Mouse (Mus musculus) bone marrow, adult 2 months (tissue): ENCODE results near the gene Nr1h2.

Experiments used
- CTCF ChIP-seq: fragments of 200-500 bp; IDR thresholded peaks from 2 replicates; pipeline ENCODE4 v1.5.1; 2011; ENCODE audit warnings: low read length, control low read depth; ENCODE audit not compliant: control insufficient read depth, insufficient read depth
- POLR2A ChIP-seq: fragments of 200-500 bp; IDR thresholded peaks from 2 replicates; pipeline ENCODE4 v1.6.1; 2011; ENCODE audit warnings: low read depth, mild to moderate bottlenecking, control low read depth, low read length, borderline replicate concordance; ENCODE audit not compliant: control insufficient read depth

- TF ChIP-seq CTCF (no peak), POLR2A (no peak)
Observed at GRCm38 (mm10) chr7:44598336-44598735, 44.6 kb upstream of the Nr1h2 start.
